Mouse (Mus musculus) hindbrain, postnatal 0 days (tissue): ENCODE measurements at regions not wholly inside any gene's neighbourhood (a gene's known extent, or its start where the extent isn't known, plus 50 kb on each side); places are given as distances from the start of the nearest gene placed in this dataset.

Experiments
- ATAC-seq: fragments of 200-750 bp; cut with Nextera tagmentation; 2 replicates; pipeline ENCODE4 v1.8.0; 2017; ENCODE audit warnings: mild to moderate bottlenecking, moderate TSS enrichment, moderate library complexity
- DNase-seq: peaks from one replicate; pipeline ENCODE4 v3.0.0-alpha.2; 2015; ENCODE audit warnings: low spot score
- H3K27ac ChIP-seq: fragments of 300-500 bp; sonication (generic); 2 replicates; pipeline ENCODE4 v1.5.1; 2014; ENCODE audit warnings: mild to moderate bottlenecking
- H3K27me3 ChIP-seq: fragments of 300-500 bp; sonication (generic); 2 replicates; pipeline ENCODE4 v1.6.1; 2014; ENCODE audit warnings: low read length, mixed read lengths; ENCODE audit not compliant: insufficient read depth
- H3K36me3 ChIP-seq: fragments of 300-500 bp; sonication (generic); 2 replicates; pipeline ENCODE4 v1.6.1; 2014; ENCODE audit warnings: low read length, mixed read lengths; ENCODE audit not compliant: insufficient read depth
- H3K4me1 ChIP-seq: fragments of 300-500 bp; sonication (generic); 2 replicates; pipeline ENCODE4 v1.6.1; 2014; ENCODE audit warnings: antibody characterized with exemption, low read length, mixed read lengths; ENCODE audit not compliant: insufficient read depth
- H3K4me2 ChIP-seq: fragments of 300-500 bp; sonication (generic); 2 replicates; pipeline ENCODE4 v1.6.1; 2014; ENCODE audit warnings: low read depth, mild to moderate bottlenecking, low read length, moderate library complexity, mixed read lengths
- H3K4me3 ChIP-seq: fragments of 300-500 bp; sonication (generic); 2 replicates; pipeline ENCODE4 v1.5.1; 2014; ENCODE audit warnings: low read length
- H3K9ac ChIP-seq: fragments of 300-500 bp; sonication (generic); replicated peaks from 2 replicates; pipeline ENCODE4 v1.6.1; 2014; ENCODE audit warnings: mild to moderate bottlenecking, low read length, moderate library complexity, mixed read lengths
- H3K9me3 ChIP-seq: fragments of 300-500 bp; sonication (generic); 2 replicates; pipeline ENCODE4 v1.6.1; 2016; ENCODE audit warnings: low read length, mixed read lengths
- CTCF ChIP-seq: IDR thresholded peaks from 2 replicates; pipeline ENCODE4 v1.5.1; 2016; ENCODE audit warnings: antibody characterized with exemption, control low read depth, low read depth
- WGBS: fragments of 180-500 bp; shearing (Covaris S2); extraction: QIAGEN DNeasy Blood & Tissue Kit; methylation state at CpG from one replicate; pipeline ENCODE4 v1.1.7; 2014; 5-methylcytosine and 5-hydroxymethylcytosine counted together

- no peak for DNase-seq
- no peak overlapping the region for H3K9ac ChIP-seq
- no peaks in the 10 kb centered on the region for H3K36me3 ChIP-seq
- no peak for TF ChIP-seq CTCF
- no peak overlapping the region for H3K4me3 ChIP-seq
- H3K4me1 ChIP-seq: no peaks in the 10 kb centered on the region
- H3K9me3 ChIP-seq: no peaks in the 10 kb centered on the region
- no peak overlapping the region for H3K4me2 ChIP-seq
- H3K27ac ChIP-seq: no peak overlapping the region
- 87% methylated on average over 4 of the region's 4 CpGs for WGBS
- no peak for ATAC-seq
- H3K27me3 ChIP-seq: no peaks in the 10 kb centered on the region
Observed at GRCm38 (mm10) chr15:6088498-6088897, 211.1 kb upstream of the Dab2 start.

GRCm38 (mm10) chr15:6129697-6130096, 169.9 kb upstream of the Dab2 start:
- Histone ChIP-seq H3K4me1 (no peaks in the 10 kb centered on the region), H3K27ac (no peak overlapping the region), H3K9me3 (no peaks in the 10 kb centered on the region), H3K27me3 (no peaks in the 10 kb centered on the region), H3K36me3 (no peaks in the 10 kb centered on the region), H3K4me3 (no peak overlapping the region), H3K9ac (no peak overlapping the region), H3K4me2 (no peak overlapping the region)
- DNase-seq: no peak
- TF ChIP-seq CTCF: no peak
- WGBS: 82% methylated on average over 3 of the region's 3 CpGs
- ATAC-seq: no peak

- no peak overlapping the region for H3K4me3 ChIP-seq
- no peak for ATAC-seq
- no peaks in the 10 kb centered on the region for H3K9me3 ChIP-seq
- TF ChIP-seq CTCF: no peak
- H3K9ac ChIP-seq: no peak overlapping the region
- H3K4me1 ChIP-seq: no peaks in the 10 kb centered on the region
- no peaks in the 10 kb centered on the region for H3K27me3 ChIP-seq
- no peaks in the 10 kb centered on the region for H3K36me3 ChIP-seq
- no peak overlapping the region for H3K4me2 ChIP-seq
- no peak overlapping the region for H3K27ac ChIP-seq
- no peak for DNase-seq
Observed at GRCm38 (mm10) chr15:6132216-6132615, 167.4 kb upstream of the Dab2 start.

GRCm38 (mm10) chr15:6145071-6145470, 154.5 kb upstream of the Dab2 start:
- DNase-seq: no peak
- Histone ChIP-seq H3K27ac (no peak overlapping the region), H3K4me2 (no peak overlapping the region), H3K4me3 (no peak overlapping the region), H3K9me3 (no peaks in the 10 kb centered on the region), H3K9ac (no peak overlapping the region), H3K36me3 (no peaks in the 10 kb centered on the region), H3K27me3 (no peaks in the 10 kb centered on the region), H3K4me1 (no peaks in the 10 kb centered on the region)
- TF ChIP-seq CTCF: no peak
- 94% methylated on average over 2 of the region's 2 CpGs for WGBS
- no peak for ATAC-seq

GRCm38 (mm10) chr15:6154706-6155105, 144.9 kb upstream of the Dab2 start:
- no peaks in the 10 kb centered on the region for H3K36me3 ChIP-seq
- H3K4me2 ChIP-seq: no peak overlapping the region
- H3K27ac ChIP-seq: no peak overlapping the region
- no peak for ATAC-seq
- no peaks in the 10 kb centered on the region for H3K9me3 ChIP-seq
- no peaks in the 10 kb centered on the region for H3K4me1 ChIP-seq
- TF ChIP-seq CTCF: no peak
- H3K9ac ChIP-seq: no peak overlapping the region
- 75% methylated on average over 9 of the region's 9 CpGs for WGBS
- no peak overlapping the region for H3K4me3 ChIP-seq
- DNase-seq: no peak
- no peaks in the 10 kb centered on the region for H3K27me3 ChIP-seq

- Histone ChIP-seq H3K36me3 (no peaks in the 10 kb centered on the region), H3K4me1 (no peaks in the 10 kb centered on the region), H3K9me3 (no peaks in the 10 kb centered on the region), H3K27ac (no peak overlapping the region), H3K4me3 (no peak overlapping the region), H3K27me3 (no peaks in the 10 kb centered on the region), H3K4me2 (no peak overlapping the region), H3K9ac (no peak overlapping the region)
- no peak for DNase-seq
- TF ChIP-seq CTCF: no peak
- no peak for ATAC-seq
- 84% methylated on average over 1 of the region's 1 CpGs for WGBS
Observed at GRCm38 (mm10) chr15:6180261-6180660, 119.3 kb upstream of the Dab2 start.

- no peak overlapping the region for H3K4me3 ChIP-seq
- H3K36me3 ChIP-seq: no peaks in the 10 kb centered on the region
- ATAC-seq (no peak), DNase-seq (no peak)
- 87% methylated on average over 3 of the region's 3 CpGs for WGBS
- H3K27ac ChIP-seq: no peak overlapping the region
- no peak for TF ChIP-seq CTCF
- H3K9ac ChIP-seq: no peak overlapping the region
- no peak overlapping the region for H3K4me2 ChIP-seq
- H3K27me3 ChIP-seq: no peaks in the 10 kb centered on the region
- no peaks in the 10 kb centered on the region for H3K4me1 ChIP-seq
- no peaks in the 10 kb centered on the region for H3K9me3 ChIP-seq
Observed at GRCm38 (mm10) chr15:6183627-6184026, 116.0 kb upstream of the Dab2 start.
